Mouse (Mus musculus): Measurements from ENCODE around the gene Cacna1d. TPM values are rescaled to one million over a fixed set of nuclear protein-coding genes. Genes with fewer than 3 reads are reported as not detected.

The Cacna1d gene
- polyA plus RNA-seq, 2 experiments from 2014 or later, result 1.6 to 2.2 TPM

DNA sequence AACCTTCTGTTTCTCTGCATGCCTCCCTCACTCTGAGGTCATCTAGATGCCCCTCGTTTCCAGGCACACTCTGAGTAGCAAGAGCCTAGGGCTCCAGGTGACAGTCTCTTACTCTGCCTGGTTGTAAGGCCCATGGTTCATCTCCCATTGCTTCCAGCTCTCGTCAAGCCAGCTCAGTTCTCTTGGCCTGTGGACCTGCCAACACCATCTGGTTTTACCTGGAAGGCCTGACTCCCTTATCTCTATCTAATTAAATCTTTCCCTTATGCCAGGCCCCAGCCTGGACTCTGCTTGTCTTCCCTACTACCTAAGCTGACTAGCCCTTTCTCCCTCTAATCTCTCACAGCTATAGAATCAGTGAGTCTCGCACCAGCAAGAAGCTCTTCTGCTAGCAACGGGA, 124.2 kb downstream of the Cacna1d start:
- no peak for ATAC-seq

DNA sequence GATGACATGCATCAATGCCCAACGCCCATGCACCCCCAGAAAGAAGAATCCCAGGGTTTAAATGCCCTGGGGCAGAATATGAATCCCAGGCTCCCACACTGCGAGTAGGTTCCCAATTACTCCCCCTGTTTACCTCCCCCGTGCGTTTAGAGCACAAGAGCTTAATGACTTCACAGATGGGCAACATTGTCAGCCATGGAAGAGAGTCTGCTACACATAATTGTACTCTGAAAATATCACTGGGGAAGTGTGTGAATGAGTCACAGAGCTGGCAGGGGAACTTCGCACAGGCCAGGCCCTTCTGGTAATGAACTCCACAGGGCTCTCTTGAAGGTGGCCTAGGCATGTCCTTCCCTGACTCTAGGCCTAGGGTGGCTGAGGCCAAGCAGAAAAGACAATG, 125.4 kb downstream of the Cacna1d start:
- ATAC-seq, result no peak

DNA sequence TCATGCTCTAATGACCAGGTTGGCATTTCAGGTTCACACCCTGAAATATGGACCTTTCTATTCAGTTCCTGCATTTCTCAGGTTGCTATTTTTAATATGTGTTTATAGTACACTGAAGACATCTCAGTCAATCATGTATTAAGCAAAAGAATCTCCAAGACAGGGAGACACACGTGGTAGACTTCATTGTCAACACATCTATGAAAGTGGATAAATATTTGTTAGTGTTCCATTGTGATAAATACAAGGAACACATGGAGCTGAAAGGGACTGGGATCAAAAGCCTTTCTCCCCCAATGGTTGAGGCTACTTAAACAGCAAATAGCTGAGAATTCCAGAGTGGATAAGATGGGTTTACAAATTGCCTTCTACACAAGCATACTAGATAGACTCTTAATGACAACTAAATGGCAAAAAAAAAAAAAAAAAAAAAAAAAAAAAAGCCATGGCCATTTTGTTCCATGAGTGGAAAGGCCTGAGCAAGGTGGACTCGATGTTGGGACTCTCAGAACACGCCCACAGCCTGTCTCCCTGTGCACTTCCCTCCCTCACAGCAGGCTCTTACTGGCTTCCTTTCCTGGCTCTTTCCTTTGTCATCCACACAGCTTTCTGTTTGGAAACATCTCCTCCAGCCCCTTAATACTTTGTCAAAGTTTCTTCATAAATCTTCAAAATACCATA, 127.6 kb downstream of the Cacna1d start:
- ATAC-seq, result no peak

DNA sequence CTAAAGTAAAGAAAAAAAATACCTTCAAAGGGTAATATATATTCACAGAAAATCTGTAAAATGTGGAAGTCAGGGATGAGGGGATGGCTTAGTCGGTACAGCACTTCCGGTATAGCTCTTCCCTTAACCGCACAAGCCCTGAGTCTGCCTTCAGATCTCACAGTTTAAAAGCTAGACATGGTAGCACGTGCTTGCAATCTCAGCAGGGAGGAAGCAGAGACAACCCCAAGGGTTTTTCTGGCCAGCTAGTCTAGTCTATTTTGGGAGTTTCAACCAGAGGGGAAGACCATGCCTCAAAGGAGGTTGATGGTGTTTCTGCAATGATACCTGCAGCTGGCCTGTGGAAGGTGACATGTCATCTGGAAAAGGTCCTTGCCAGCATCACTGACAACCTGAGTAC, 128.9 kb downstream of the Cacna1d start:
- ATAC-seq, result no peak

DNA sequence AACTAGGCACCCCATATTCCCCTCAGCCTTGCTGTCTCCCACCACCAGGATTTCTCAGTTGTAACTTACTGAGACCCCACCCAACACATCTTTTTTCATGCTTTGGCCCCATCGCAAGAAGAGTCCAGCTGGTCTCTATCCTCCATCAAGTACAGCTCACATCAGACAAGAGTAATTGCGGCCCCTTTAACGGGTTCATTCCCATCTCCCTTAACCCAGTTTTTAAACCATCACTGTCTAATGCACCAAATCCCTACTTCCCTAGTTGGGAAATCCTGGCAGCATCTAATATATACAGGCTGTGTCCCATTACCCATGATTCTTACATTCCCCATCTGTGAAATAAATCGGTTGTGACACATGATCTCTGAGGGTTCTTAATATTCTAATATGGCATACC, 130.8 kb downstream of the Cacna1d start:
- ATAC-seq, result no peak

DNA sequence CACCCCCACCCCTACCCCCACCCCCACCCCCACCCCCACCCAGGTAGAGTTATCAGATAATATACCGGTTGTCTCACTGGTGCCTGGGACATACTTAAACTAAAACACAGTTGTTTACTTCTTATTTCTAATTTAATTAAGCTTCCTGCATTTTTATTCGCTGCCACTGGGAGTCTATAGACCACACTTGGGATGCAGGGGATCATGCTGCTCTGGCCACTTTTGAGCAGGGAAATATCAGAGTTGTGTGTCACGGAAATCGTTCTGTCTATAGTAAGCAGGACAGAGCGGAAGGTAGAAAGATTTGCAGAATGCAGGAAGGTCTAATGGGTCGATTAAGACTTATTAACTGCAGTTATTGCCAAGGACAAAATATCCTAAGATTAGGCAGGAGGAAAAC, 131.3 kb downstream of the Cacna1d start:
- ATAC-seq, result no peak

DNA sequence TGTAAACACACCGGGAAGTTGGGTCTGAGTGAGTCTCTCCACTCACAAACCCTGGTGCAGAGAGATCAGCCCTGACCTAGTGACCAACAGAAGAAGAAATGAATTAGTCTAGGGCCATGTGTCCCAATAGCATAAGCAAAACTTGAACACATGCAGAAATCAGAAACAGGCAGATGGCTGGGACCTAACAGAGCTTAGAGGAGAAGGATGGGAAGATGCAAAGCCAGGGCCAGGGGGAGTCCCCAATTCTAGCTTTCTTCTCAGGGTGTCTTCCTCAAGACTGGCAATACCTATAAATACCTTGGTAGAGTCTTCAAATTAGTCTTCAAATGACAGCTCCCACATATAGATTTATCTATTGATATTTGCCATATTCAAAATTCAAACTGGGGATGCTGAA, 133.2 kb downstream of the Cacna1d start:
- ATAC-seq, result no peak

DNA sequence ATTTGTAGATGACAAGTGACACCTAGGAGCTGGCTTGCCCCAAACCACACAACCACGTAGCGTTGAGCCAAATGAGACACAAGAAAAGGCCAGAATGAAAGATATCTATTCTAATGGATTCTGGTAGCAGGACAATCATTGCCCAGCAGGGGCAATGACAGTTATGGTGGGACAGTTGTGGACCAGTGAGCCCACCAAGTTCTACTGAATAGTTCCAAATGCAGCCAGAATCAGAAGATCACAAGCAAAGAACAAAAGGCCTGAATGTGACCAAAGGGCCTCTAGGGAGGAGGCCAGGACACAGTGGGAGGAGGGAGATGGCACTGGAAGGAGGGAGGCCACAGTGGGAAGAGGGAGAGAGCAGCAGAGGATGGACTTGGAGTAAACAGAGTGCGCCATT, 134.8 kb downstream of the Cacna1d start:
- ATAC-seq, result no peak

DNA sequence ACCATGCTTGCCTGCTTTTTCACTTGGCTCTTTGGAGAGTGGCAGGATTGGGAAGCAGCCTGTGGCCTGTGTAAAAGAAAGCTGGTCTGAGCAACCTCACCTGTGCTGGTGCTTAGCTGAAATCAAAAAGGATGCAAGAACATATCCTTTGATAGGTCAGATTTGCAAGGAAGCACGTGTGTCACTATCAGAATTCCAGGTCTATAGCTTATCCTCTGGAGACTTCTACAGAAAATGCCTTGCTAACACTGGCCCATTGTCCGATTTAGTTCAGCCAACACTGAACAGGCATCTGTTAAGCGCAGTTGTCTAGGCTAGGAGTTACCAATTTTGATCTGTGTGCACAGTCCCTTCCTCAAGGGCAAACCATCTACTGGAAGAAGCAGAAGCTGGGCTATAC, 136.5 kb downstream of the Cacna1d start:
- ATAC-seq, result no peak

DNA sequence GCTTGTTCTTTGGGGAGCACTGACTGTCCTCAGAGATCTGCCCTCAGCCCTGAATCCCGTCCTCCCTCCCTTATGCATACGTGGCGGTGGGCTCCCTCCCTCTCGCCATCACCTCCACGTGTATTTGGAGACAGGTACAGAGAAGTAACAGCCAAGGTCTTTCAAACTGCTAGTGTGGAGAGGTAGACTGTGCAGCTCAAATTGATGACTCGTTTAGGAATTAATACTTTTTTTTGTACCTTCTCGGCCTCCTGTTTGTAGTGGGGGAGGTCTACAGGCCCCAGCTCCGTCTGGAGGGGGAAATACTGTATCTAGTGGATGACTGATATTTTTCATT, 137.2 kb downstream of the Cacna1d start:
- no peak for ATAC-seq

DNA sequence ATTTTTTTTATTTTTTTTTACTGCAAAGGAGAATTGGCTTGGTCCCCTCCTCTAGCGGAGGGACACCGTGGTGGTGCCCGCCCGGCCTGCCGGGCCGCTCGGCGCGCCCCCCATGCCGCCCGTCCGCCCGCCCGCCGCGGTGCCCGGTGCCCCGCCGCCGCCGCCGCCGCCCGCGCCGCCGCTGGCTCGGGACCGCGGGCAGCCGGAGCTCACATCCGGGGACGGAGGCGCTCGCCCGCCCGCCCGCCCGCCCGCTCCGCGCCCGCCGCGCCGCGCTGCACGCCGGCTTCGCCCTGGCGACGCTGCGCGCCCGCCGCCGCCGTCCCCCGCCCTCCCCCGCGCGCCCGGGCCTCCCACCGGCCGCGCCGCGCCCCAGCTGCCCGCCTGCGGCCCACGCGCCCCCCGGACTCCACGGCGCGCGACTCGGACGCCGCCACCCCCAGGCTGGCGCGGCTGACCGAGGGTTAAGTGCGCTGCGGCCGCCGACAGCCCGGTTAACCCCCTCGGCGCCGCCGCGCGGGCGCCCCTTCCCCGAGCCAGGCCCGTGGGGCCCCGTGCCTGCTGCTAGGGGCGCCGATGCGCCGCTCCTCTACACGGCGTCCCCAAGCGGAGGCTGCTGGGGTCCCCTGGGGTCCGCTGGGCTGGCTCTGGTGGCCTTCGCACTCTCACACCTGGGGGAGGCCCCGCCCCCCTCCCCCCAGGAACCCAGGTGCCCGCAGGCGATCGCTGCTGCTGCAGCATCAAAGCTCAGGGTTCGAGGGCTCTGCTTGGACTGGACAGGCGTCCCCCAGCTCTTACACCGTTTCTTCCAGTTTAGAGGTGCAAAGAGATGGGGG, 137.7 kb downstream of the Cacna1d start:
- ATAC-seq, result no peak

DNA sequence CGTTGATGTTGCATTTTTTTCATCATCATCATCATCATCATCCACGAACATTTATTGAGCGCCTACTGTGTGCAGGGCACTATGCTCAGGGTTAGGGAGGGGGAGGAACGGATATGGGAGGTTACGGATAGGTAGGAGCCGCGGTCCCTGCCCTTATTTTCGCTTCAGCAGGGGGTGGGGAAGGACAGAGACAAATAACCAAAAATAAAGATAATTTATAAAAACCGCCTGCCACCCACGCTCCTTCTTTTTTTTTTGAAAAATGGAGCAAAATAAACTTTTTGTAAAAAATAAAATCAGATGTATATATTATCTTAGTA, 138.3 kb downstream of the Cacna1d start:
- ATAC-seq, result no peak

DNA sequence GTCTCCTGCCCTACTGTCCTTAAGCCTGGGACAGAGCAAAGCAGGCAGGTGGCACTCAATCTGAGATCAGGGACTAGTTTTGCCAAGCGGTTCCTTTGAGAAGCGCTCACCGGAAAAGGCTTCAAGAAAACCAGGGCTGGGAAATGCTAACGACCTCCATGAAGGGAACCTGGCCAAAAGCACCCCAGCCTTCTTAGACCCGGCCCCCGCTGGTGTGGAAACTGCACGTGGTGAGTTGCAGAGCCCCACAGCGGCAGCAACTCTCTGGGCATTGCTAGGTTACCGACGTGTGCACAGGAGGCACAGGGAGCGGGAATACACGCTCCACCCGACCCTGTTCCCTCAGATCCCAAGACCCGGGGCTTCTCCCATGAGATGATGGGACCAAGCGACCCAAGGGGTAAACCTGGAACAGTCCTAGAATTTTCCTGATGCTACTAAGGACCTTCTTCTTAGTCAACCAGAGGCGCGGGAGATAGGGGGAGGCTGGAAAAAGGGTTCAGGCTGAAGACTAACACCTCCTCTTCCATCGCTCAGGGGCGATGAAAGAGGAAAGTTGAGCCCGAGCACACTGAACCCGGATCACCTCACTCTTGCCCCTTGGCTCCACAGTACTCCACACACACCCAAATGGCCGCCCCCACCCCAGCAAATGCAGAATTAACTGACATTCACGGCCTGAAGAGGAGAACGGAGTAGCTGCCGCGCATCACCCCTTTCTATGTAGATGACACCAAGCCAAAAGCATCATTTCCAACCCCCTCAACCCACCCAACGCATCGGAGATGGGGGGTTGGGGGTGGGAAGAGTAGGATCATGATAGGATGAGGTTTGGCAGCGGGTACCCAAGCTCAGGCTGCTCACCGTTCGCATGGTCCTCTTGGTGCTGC, 138.9 kb downstream of the Cacna1d start:
- ATAC-seq, result no peak

DNA sequence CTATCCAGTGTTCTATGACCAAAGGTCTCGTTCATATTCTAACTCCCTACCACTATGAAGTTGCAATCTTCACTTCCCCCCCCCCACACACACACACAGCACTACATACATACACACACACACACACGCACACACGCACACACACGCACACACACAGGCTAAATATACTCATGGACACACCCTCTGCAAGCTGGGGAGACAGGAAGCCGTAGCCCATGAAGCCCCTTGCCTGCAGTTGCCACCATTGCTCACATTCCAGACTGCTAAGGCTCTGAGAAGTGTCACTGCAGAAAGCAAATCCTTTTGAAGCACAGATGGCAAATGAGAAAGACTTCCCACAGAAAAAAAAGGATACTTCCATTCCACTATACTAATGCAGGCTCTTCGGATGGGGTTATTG, 141.0 kb downstream of the Cacna1d start:
- no peak for ATAC-seq

DNA sequence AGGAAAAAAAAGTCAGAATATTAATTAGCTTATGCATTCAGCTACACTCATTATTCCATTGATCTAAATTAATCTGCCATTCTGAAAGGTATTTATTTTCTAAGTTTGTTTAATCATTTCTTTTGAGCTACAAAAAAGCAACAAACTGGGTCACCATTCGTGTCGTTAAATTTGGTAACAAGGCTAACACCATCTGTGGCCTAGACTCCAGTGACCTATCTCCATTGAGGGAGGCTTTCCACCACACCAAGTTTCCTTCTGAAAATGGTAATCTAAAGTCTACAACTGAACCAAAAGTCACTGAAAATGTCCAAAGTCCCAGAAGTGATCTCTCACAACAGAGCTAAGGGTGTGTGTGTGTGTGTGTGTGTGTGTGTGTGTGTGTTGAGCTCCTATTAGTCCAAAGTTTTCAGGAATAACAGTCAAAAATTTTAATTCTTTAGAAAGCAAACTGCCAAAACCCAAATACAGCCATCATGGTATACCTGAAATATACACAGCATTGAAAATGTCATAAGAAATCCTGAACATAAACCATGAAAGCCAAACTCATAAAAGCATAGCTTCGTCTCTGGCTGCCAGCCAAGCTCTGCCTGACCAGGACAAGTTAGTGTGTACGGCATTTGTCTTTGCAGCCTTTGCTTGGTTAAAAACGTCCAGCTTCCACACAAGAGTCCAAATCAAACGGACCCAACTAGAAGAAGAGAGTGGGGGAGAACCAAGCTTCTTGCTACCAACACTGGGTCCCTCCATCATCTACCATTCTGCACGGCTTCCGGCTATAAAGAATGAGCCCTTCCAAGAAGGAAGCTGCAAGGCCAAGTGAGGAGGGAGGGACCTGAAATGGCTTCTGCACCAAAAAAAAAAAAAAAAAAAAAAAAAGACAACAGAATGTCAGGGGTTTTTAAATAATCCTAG, 146.0 kb downstream of the Cacna1d start:
- ATAC-seq, result no peak

DNA sequence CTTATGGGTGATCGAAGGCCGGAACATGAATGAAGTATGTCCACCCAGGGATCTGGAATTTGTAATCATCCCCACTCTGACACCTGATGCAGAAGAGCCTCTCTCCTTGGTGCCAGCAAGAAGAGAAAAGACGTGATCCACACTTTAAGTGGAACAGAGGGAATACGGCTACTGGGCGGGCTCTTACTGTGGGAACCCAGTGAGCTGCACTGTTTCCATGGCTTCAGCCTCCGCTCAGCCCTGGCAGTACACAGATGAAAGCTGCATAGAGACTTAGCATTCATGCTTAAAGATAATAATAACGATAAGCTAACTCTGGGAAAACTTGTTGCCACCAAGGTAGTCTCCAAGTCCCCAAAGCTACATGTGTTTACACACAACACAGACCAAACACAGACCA, 147.5 kb downstream of the Cacna1d start:
- ATAC-seq, result no peak

DNA sequence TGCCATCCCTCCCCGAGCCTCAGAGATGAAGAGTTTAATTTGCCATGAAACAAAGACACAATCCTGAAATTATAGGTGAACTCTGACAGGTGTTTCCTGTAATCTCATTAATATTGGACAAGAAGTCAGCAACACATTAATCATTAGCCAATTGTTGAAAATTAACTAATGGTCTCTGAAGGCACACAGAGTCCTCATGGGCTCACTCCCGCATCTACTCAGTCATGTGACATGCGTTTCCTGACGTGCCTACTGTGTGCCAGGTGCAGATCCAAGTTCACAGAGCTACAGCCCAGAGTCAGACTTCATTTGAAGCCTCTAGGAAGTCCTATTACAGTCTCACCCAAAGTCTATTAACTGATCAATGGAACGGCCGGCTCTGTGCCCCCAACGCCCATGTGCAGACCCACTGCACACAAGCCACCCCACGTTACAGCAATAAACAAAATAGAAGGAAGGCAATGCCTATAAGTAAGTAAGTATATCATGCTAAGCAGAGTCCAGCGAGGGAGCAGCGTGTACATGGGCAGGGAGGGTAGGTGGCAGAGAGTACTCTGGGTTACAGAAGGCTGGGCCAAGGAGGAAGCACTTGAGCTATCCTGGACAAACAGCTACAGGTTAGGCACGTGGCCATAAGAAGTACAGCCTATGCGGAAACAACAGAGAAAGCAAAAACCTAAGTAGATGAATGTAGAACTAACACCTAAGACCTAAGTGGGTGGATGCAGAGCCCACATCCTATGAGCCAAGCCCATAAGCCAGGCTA, 149.2 kb downstream of the Cacna1d start:
- no peak for ATAC-seq

DNA sequence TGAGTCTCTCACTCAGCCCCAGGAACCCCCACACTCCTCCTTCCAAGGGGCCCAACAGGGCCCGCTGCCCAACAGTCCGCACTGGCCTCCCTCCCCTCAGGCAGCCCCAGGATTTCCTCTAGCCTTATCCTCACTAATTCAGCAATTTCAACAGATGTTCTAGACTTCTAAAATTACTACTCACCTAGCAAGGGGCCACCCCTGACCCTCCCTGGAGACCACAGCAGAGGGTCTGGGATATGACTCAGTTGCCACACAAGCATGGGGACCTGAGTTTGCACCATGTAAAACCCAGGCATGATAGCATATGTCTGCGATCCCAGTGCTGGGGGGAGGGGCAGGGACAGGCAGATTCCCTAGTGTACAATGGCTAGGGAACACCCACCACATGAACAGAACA, 151.1 kb downstream of the Cacna1d start:
- no peak for ATAC-seq

DNA sequence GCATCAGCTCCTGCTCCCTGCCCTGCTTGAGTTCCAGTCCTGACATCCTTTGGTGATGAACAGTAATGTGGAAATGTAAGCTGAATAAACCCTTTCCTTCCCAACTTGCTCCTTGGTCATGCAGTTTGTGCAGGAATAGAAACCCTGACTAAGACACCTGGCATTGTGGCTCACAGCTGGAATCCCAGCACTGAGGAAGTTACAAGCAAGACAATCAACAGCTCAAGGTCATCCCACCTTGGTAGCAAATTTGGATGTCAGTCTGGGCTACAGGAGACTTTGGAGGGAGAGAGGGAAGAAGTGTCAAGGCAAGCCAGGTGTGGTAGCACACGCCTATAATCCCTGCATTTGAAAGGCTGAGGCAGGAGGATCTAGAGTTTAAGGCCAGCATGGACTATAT, 159.4 kb downstream of the Cacna1d start:
- ATAC-seq, result no peak

DNA sequence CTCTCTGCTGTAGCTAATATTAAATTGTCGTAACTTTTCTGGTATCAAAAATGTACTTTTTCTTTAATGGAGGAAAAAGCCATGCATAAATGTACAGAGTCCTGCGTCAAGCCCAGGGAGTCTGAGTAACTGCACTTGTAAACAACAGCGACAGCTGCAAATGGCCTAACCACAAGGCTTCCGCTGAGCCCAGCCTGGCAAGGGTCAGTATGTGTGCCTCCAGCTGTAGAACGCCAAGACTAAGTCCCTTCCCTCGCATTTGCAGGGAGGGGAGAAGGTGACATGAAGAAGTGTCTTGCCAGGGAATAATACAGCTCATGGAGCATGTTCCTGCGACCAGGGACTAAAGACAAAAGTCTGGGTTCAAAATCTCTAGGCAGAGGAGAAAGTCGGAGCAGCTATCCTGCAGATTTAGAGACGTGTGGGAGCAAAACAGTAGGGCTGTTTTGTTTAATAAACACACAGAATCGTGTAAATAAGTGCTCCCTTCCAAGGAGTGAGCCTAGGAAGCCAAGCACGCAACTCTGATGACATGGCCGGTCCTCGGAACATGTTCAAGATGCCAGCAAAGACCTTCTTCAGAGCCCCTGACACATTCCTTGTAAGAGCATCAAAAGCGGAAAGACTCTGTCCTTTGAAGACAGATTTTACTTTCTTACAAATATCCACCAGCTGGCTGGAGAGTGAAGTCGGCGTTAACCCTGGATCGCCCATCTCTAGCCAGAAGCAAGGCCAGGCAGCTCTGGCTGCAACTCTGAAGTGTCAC, 160.7 kb downstream of the Cacna1d start:
- ATAC-seq, result no peak

DNA sequence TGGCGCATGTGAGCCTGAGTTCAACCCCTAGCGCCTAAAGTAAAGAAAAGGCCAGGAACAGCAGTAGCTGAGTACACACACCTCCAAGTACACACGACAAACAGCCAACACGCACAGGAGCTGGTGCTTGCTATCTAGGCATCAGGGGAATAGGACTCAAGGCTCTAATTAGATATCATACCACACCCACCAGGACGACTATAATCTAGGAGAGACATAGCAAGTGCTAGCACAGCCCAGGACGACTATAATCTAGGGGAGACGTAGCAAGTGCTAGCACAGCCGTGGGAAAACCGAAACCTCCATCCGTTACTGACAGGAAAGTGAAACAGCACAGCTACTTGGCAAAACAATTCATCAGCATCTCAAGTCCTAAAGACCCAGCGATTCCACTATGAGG, 162.1 kb downstream of the Cacna1d start:
- no peak for ATAC-seq
